Mouse (Mus musculus) embryonic facial prominence, embryonic 15.5 days (tissue): ENCODE results near the gene Socs5. TPM values are rescaled to one million over a fixed set of nuclear protein-coding genes. Genes with fewer than 3 reads are reported as not detected.

Experiments
- ATAC-seq: fragments of 200-750 bp; cut with Nextera tagmentation; 2 replicates; pipeline ENCODE4 v1.8.0; 2017; ENCODE audit warnings: low read depth, moderate TSS enrichment; ENCODE audit not compliant: insufficient number of reproducible peaks, low FRiP score, low TSS enrichment
- H3K27ac ChIP-seq: fragments of 300-500 bp; sonication (generic); replicated peaks from 2 replicates; pipeline ENCODE4 v1.5.1; 2015; ENCODE audit warnings: mild to moderate bottlenecking, inconsistent platforms
- H3K27me3 ChIP-seq: fragments of 300-500 bp; sonication (generic); 2 replicates; pipeline ENCODE4 v1.6.1; 2015; ENCODE audit warnings: inconsistent platforms
- H3K36me3 ChIP-seq: fragments of 300-500 bp; sonication (generic); 2 replicates; pipeline ENCODE4 v1.6.1; 2015; ENCODE audit warnings: mild to moderate bottlenecking, inconsistent platforms
- H3K4me1 ChIP-seq: fragments of 300-500 bp; sonication (generic); 2 replicates; pipeline ENCODE4 v1.6.1; 2015; ENCODE audit warnings: inconsistent platforms
- H3K4me2 ChIP-seq: fragments of 300-500 bp; sonication (generic); replicated peaks from 2 replicates; pipeline ENCODE4 v1.6.1; 2015; ENCODE audit warnings: mild to moderate bottlenecking, inconsistent platforms
- H3K4me3 ChIP-seq: fragments of 300-500 bp; sonication (generic); replicated peaks from 2 replicates; pipeline ENCODE4 v1.5.1; 2015; ENCODE audit warnings: mild to moderate bottlenecking, inconsistent platforms
- H3K9ac ChIP-seq: fragments of 300-500 bp; sonication (generic); 2 replicates; pipeline ENCODE4 v1.6.1; 2015; ENCODE audit warnings: inconsistent platforms
- H3K9me3 ChIP-seq: fragments of 300-500 bp; sonication (generic); replicated peaks from 2 replicates; pipeline ENCODE4 v1.6.1; 2016; ENCODE audit warnings: inconsistent platforms
- WGBS: fragments of 180-500 bp; shearing (Covaris S2); methylation state at CpG from one replicate; pipeline ENCODE4 v1.1.7; 2015; 5-methylcytosine and 5-hydroxymethylcytosine counted together
- polyA plus RNA-seq: library from polyadenylated mRNA; unstranded; fragments of >200 nt; fragmentation: Nextera tagmentation; extraction: Ambion mirVana; gene quantifications from 2 replicates; pipeline ENCODE4 v1.2.1, GENCODE M21; 2015

Socs5 gene
- polyA plus RNA-seq, 1 experiment from 2014 or later = 20.6 TPM

DNA sequence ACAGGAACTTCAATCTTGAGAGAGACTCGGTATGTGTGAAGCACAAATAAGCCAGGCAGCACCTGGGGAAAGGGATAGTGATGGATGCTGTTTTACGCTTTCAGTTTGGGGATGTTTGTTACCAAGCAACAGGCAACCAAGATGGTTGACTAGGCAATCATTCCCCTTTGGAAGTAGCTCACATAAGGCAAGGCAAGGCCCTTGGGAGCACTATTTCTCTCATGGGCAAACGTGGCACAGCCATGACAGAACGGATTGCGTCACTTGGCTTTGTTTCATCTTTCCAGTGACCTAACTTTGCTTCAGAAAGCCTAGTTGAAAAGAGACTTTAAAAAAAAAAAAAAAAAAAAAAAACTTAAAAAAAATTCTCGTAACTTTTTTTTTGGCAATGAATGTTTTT is 21.8 kb upstream of the Socs5 start:
- WGBS = 89% methylated on average over 6 of the region's 6 CpGs
- Histone ChIP-seq H3K4me3 (no peak overlapping the region), H3K36me3 (no peaks in the 10 kb centered on the region), H3K4me1 (no peaks in the 10 kb centered on the region), H3K4me2 (no peak overlapping the region), H3K9me3 (no peaks in the 10 kb centered on the region), H3K9ac (no peak overlapping the region), H3K27me3 (no peaks in the 10 kb centered on the region), H3K27ac (no peak overlapping the region)
- ATAC-seq = no peak

DNA sequence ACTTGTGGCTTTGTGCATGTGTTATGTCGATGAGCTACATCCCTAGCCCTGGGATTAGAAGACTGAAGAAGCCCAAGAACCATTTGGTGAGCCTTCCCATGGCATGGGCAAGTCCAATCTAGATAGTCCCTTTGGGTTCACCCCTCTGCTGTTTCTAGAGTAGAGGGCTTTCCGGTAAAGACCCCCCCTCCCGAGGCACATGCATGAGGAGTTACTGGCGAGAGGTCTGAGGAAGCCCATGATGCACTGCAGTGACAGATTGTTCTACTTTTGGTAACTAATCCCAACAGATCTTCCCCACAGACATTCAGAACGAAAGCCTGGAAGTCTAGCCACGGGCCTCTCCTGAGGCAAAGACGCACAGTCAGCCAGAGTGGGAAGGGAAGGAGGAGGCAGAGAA is 18.2 kb upstream of the Socs5 start:
- Histone ChIP-seq H3K27ac (no peak overlapping the region), H3K9me3 (no peaks in the 10 kb centered on the region), H3K27me3 (no peaks in the 10 kb centered on the region), H3K4me3 (no peak overlapping the region), H3K9ac (no peak overlapping the region), H3K36me3 (no peaks in the 10 kb centered on the region), H3K4me1 (no peaks in the 10 kb centered on the region), H3K4me2 (no peak overlapping the region)
- ATAC-seq = no peak
- WGBS = 72% methylated on average over 7 of the region's 7 CpGs

DNA sequence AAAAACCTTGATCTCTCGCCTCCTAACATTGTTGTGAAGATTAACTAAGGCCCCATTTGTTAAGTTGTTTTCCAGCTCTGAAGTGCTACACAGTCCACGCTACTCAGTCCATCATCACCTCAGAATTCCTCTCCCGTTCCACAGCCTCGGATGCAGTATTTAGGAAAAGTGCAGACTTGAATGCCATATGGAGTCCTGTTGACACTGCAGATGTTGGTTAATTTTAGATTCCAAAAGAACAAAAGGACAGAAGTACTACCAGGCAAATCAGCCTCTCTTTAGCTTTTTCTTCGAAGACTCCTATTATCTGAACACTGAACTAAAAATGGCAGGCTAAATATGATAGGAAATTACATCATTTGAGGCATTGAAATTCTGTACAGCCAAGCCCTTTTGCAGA is 14.4 kb upstream of the Socs5 start:
- H3K9me3 ChIP-seq = no peaks in the 10 kb centered on the region
- no peak overlapping the region for H3K27ac ChIP-seq
- H3K27me3 ChIP-seq = no peaks in the 10 kb centered on the region
- ATAC-seq = no peak
- WGBS = 64% methylated on average over 5 of the region's 5 CpGs
- no peaks in the 10 kb centered on the region for H3K4me1 ChIP-seq
- H3K4me3 ChIP-seq = no peak overlapping the region
- H3K36me3 ChIP-seq = no peaks in the 10 kb centered on the region
- no peak overlapping the region for H3K4me2 ChIP-seq
- no peak overlapping the region for H3K9ac ChIP-seq

DNA sequence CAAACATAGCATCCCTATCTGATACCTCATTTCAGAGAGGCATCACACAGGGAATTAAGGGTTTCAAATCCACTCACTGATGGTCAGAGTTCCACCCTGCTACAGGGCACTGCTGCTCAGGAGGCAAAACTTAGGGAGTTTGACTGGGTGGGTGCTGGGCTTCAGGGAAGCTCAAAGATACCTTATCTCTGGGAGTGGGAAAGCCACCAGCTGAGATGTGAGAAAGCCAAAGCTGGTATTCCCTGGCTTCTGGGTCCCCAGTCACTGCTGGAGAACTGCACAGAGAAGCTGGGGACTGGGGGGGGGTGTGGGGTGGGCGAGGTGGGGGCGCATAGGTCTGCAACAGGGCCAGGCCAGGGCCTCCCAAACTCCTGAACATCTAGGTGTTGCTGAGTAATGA is 10.5 kb upstream of the Socs5 start:
- no peak overlapping the region for H3K4me2 ChIP-seq
- WGBS = 70% methylated on average over 2 of the region's 2 CpGs
- H3K9ac ChIP-seq = no peak overlapping the region
- no peak for ATAC-seq
- no peak overlapping the region for H3K27ac ChIP-seq
- H3K4me3 ChIP-seq = no peak overlapping the region
- no peaks in the 10 kb centered on the region for H3K27me3 ChIP-seq
- H3K36me3 ChIP-seq = no peaks in the 10 kb centered on the region
- no peaks in the 10 kb centered on the region for H3K4me1 ChIP-seq
- no peaks in the 10 kb centered on the region for H3K9me3 ChIP-seq

DNA sequence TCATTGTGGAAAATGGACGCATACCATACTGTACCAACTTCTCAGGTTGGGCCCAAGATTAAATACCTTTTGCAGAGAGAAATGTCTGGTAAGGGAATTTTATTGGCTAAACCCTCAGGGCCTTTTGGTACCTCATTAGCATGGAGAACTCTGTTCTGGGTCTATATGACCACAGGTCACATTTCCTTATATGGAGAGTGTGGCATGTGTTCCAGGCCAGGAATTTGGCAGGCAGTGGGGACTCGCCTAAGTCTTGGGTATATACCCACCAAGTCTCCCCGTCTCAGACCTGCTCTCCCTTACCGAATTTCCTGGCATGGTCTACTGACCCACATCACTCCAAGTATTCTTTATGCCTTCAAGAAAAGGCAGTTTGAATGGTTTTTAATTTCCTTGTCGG is 9.9 kb upstream of the Socs5 start:
- H3K4me2 ChIP-seq = no peak overlapping the region
- H3K4me3 ChIP-seq = no peak overlapping the region
- H3K4me1 ChIP-seq = peaks cover 2% of the 10 kb centered on the region; the same call in 1 of the 2 replicates
- no peak overlapping the region for H3K27ac ChIP-seq
- H3K9me3 ChIP-seq = no peaks in the 10 kb centered on the region
- no peaks in the 10 kb centered on the region for H3K27me3 ChIP-seq
- WGBS = 77% methylated on average over 5 of the region's 5 CpGs
- no peak for ATAC-seq
- no peaks in the 10 kb centered on the region for H3K36me3 ChIP-seq
- H3K9ac ChIP-seq = no peak overlapping the region

DNA sequence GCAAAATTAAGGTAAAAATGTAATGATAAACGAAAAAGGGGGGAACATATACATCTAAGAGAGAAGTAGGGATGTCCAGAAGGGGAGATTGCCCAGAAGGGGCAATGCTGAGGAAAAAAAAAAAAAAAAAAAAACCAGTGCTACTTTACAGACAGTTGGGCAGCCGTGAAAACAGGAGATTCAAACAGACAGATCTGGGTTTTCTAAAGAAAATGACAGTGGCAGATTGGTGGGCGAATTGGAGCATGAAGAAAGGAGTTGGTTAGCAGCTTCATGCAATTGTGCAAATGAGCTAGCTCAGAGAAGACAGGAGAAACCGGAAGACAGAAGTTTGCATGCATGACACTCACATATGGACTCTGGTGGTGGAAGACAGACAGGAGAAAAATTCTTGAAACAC is 6.5 kb upstream of the Socs5 start:
- 65% methylated on average over 4 of the region's 4 CpGs for WGBS

DNA sequence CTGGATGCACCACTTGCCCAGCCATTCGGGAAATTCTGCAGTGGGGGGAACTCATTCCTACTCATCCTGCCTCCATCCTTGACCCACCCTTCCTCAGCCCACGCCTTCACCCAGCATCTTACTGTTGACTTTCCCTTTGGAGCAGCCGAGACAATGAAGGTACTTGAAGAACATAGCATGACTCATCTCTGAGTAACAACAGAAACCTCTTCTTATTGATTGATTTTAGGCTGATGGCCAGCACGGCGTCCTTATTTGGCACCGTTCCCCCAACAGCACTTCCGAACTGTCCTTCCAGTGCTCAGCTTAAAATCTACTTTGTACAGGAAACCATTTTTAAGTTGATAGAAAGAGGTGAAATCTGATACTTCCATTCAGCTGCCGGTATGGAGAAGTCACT is 4.8 kb upstream of the Socs5 start:
- H3K4me3 ChIP-seq = no peak overlapping the region
- H3K27me3 ChIP-seq = no peaks in the 10 kb centered on the region
- no peak overlapping the region for H3K9ac ChIP-seq
- H3K27ac ChIP-seq = no peak overlapping the region
- no peaks in the 10 kb centered on the region for H3K36me3 ChIP-seq
- ATAC-seq = no peak
- H3K4me2 ChIP-seq = no peak overlapping the region
- H3K9me3 ChIP-seq = no peaks in the 10 kb centered on the region
- H3K4me1 ChIP-seq = peaks cover 25% of the 10 kb centered on the region
- WGBS = 48% methylated on average over 8 of the region's 8 CpGs

More for the DNA sequence above, 6.5 kb upstream of the Socs5 start:
- Histone ChIP-seq H3K4me1 (peaks cover 17% of the 10 kb centered on the region), H3K9me3 (no peaks in the 10 kb centered on the region), H3K27ac (no peak overlapping the region), H3K4me2 (no peak overlapping the region), H3K9ac (no peak overlapping the region), H3K36me3 (no peaks in the 10 kb centered on the region), H3K4me3 (no peak overlapping the region), H3K27me3 (no peaks in the 10 kb centered on the region)
- ATAC-seq = no peak

DNA sequence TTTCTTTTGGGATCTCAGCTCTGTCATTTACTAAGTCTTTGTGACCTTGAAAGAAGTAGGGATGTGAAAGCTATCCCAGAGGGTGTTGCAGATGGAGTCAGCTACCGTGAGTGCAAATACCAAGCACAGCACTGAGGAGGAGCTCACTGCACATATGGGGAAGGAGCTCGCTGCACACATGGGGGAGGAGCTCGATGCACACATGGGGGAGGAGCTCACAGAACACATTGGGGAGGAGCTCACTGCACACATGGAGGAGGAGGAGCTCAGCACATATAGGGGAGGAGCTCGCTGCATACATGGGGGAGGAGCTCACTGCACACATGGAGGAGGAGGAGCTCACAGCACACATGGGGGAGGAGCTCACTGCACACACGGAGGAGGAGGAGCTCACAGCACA is 4.4 kb upstream of the Socs5 start:
- H3K4me1 ChIP-seq = peaks cover 25% of the 10 kb centered on the region
- no peaks in the 10 kb centered on the region for H3K27me3 ChIP-seq
- H3K27ac ChIP-seq = no peak overlapping the region
- no peaks in the 10 kb centered on the region for H3K9me3 ChIP-seq
- ATAC-seq = no peak
- no peaks in the 10 kb centered on the region for H3K36me3 ChIP-seq
- 62% methylated on average over 5 of the region's 5 CpGs for WGBS
- H3K9ac ChIP-seq = no peak overlapping the region
- no peak overlapping the region for H3K4me3 ChIP-seq
- H3K4me2 ChIP-seq = no peak overlapping the region

DNA sequence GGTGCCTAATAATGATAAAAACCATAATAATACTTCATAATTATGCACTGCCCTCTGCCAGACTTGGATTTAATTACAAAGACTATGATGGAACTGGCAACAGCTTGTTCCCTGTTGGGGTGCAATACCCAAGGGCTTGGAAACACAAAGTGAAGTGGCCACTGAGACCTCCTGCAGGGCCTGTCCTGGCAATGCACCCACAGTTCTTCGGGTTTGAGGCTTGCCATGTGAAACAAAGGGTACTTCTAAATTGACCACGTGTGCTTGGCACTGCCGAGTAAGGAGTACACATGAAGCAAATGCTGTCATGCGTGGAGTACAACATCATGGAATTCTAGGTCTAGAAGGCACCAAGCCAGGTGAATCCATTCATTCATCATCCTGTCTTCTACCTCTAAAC is 3.2 kb upstream of the Socs5 start:
- Histone ChIP-seq H3K9ac (no peak overlapping the region), H3K27ac (no peak overlapping the region), H3K27me3 (no peaks in the 10 kb centered on the region), H3K4me2 (no peak overlapping the region), H3K4me1 (peaks cover 31% of the 10 kb centered on the region), H3K9me3 (no peaks in the 10 kb centered on the region), H3K36me3 (no peaks in the 10 kb centered on the region), H3K4me3 (no peak overlapping the region)
- WGBS = 77% methylated on average over 4 of the region's 4 CpGs
- ATAC-seq = no peak

DNA sequence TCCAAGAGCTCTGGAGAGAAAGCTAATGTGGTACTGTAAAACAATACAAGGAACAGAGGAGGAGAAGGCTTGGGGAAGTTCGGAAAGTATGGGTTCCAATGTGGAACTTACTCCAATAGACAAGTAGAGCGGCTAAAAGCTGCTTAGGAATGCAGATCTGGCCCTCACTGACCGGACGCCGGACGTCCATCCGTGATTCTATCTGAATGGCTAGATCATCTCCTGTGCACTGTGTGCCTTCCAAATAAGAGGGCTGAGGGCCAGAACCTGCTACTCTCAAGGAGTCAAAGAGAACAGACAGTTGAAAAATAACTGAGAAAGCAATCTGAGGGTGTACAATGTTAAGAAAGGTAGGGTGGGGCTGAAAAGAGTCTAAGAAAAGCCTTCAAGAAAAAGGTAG is 1.5 kb upstream of the Socs5 start:
- Histone ChIP-seq H3K9ac (no peak overlapping the region), H3K27me3 (no peaks in the 10 kb centered on the region), H3K9me3 (no peaks in the 10 kb centered on the region), H3K36me3 (no peaks in the 10 kb centered on the region), H3K4me2 (peak overlapping the region; percentile 81), H3K27ac (no peak overlapping the region), H3K4me1 (peaks cover 35% of the 10 kb centered on the region), H3K4me3 (peak overlapping the region; percentile 75)
- WGBS = 90% methylated on average over 7 of the region's 7 CpGs
- no peak for ATAC-seq

DNA sequence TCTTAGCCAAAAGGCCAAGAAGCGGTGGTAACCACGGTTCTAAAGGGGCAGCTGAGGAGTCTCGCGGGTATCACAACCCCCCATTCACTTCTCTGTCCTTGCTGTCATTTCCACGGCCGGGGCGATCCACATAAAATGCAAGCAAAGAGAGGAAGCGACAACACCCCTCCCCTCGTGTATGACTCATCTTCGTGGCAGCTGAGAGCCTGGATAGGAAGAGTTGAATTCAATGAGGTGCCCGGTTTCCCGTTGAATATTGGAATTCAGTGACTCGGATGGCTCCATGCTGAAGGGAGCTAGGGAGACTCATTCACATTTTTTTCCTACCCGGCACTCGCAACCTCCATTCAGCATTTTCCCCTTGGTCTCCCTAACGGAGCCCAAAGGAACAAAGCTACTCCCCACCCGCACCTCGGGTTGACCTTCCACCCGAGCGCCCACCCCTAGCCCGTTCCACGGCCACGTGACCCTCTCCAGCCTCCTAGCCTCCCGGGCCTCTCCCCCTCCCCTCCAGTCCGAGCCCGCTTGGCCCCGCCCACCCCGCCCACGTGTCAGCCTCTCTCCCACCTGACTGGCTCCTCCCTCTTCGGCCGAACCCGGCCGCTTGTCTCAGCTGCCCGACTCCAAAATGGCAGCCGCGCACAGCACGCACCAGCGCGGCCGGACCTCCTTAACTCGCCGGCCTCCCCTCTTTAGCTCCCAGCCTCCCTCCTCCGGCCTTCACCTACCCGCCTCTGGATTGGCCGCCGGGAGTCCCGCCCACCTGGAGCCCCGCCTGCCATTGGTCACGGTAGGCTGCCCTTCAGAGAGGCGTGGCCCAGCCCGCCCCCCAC is 572 bp upstream of the Socs5 start:
- ATAC-seq = peak; percentile 99

More for the DNA sequence above, 572 bp upstream of the Socs5 start:
- Histone ChIP-seq H3K4me1 (peaks cover 35% of the 10 kb centered on the region), H3K4me3 (peak overlapping the region; percentile 75), H3K9me3 (no peaks in the 10 kb centered on the region), H3K27ac (peak overlapping the region; percentile 89), H3K27me3 (no peaks in the 10 kb centered on the region), H3K9ac (peak overlapping the region; percentile 79; the same call in 1 of the 2 replicates), H3K36me3 (no peaks in the 10 kb centered on the region), H3K4me2 (peak overlapping the region; percentile 81)
- under 1% methylated on average over 50 of the region's 51 CpGs for WGBS
